Mouse (Mus musculus) ES-Bruce4 (cell line): ENCODE results near the gene Nup98.

ENCODE experiments used
- CTCF ChIP-seq: IDR thresholded peaks from one replicate; pipeline ENCODE4 v1.8.1; 2011; ENCODE audit warnings: low read depth, low read length
- EP300 ChIP-seq: IDR thresholded peaks from 2 replicates; pipeline ENCODE4 v1.6.1; 2011; ENCODE audit warnings: low read depth, low read length; ENCODE audit not compliant: insufficient read depth

GRCm38 (mm10) chr7:102120326-102120725 is 89.7 kb downstream of the Nup98 start:
- TF ChIP-seq CTCF (no peak), EP300 (no peak)
